Mouse (Mus musculus) right cerebral cortex, postnatal 25 days (tissue): ENCODE data around the gene Myo1d.
A peak's percentile ranks its signal among the peaks of the same experiment; 100 is the strongest.
"Not testable (repeated sequence)": the region's sequence is repeated elsewhere in the genome, so short reads cannot be mapped to it uniquely, and the experiment has no call there.

Experiments
- DNase-seq: peaks from one replicate; pipeline ENCODE4 v3.0.0; 2022

Gene Myo1d

DNA sequence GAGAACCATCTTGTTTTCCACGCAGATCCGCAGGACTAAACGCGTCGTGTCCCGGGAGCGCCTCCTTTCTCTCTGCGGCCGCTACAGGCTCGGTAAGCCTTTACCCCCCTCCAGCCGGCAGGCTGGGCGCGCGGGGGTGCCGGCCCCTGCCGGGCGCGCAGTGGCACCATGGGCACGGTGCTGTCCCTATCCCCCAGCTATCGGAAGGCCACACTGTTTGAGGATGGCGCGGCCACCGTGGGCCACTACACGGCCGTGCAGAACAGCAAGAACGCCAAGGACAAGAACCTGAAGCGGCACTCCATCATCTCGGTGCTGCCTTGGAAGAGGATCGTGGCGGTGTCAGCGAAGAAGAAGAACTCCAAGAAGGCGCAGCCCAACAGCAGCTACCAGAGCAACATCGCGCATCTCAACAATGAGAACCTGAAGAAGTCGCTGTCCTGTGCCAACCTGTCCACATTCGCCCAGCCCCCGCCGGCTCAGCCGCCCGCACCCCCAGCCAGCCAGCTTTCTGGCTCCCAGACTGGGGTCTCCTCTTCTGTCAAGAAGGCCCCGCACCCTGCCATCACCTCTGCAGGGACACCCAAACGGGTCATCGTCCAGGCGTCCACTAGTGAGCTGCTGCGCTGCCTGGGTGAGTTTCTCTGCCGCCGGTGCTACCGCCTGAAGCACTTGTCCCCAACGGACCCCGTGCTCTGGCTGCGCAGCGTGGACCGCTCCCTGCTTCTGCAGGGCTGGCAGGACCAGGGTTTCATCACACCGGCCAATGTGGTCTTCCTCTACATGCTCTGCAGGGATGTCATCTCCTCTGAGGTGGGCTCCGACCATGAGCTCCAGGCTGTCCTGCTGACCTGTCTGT is 302.3 kb downstream of the Myo1d start:
- peak; percentile 56 for DNase-seq

DNA sequence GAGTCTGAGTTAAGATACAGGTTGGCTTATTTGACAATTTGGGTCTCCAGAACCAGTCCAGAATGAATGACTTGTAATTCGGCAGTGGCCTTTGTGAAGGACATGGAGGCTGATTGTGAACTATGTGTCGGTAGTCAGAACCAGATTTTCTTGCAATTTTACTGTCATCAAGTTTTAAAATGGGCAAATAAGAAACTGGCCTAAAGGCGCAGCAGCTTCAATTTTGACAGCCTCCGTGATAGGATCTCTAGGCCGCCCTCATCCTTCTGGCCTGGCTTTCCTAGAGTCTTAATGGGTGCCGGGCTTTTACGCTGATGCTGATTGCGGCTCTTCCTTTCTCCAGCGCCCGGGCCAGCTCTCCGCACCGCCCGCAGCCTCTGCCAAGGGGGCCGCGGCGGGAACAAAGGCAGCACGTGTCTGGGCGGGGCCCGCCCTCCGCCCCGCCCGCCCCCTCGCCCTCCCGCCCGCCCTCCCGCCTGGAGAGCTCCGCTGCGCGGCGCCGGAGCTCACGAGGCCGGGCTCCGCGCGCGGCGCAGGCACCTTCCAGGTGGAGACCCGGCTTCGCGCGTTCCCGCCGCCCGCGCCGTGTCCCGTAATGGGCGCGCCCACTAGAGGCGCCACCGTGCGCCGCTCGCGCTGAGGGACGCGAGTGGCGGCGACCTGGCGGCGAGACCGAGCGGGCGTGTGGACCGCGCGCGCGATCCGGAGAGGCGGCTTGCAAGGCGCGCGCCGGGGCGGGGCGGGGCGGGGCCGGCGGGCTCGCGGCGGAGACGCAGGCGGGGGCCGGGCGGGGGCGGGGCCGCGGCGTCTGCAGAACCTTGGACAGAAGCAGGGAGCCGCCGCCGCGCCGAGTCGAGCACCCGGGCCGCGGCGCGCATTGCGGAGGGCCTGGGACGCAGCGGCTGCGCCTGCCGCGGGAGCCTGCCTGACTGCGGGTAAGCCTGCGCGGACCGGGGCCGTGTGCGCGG is 303.3 kb downstream of the Myo1d start, which contains the start of gene Cdk5r1:
TSS of gene Cdk5r1 (plus strand) at position 802 of the 968 bp plus-strand sequence.
- DNase-seq: peak; percentile 94

DNA sequence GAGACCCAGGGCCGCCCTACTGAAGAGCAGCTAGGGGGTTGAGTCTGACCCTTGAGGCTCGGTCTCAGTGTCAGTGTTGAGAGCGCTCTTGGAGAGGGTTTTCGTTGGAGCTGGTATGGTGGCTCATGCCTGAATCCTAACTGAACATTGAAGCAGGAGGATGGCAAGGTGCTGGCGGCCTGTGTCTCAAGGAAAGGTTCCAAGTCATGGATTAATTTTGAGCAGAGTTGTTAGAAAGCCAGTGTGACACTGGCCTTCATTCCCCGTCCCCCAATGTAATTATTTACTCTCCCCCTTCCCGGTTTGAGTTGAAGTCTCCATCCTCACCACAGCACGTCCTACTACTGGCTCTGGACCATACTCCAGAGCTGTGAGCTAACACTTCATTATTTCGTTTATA is 304.3 kb downstream of the Myo1d start:
- no peak for DNase-seq

DNA sequence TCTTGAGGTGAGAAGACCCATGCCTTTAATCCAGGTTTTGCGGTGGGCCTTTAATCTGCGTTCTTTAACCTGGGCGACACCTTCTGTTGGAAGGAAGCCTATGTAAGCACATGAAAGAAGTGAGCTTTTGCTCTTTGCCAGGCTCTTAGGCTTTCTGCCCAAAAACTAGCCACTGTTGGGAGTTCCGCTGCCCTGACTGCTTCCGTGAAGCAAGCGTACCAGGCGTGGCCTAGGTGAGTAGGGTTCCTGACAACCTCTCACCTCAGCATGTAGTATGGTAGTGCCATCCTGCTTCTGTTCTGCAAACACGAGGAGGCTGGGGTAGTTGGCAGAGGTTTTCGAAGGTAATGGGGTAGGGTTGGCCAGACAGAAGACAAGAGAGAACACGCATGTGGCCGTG is 305.0 kb downstream of the Myo1d start:
- DNase-seq: no peak

- DNase-seq: peak; percentile 47
These were observed 305.6 kb downstream of the Myo1d start for GRCm38 (mm10) chr11:80474175-80474691.

GRCm38 (mm10) chr11:80471836-80472605 is 307.8 kb downstream of the Myo1d start:
- peak; percentile 31 for DNase-seq

- DNase-seq: not testable (repeated sequence)
These were observed 316.2 kb downstream of the Myo1d start for GRCm38 (mm10) chr11:80463605-80464130.

DNA sequence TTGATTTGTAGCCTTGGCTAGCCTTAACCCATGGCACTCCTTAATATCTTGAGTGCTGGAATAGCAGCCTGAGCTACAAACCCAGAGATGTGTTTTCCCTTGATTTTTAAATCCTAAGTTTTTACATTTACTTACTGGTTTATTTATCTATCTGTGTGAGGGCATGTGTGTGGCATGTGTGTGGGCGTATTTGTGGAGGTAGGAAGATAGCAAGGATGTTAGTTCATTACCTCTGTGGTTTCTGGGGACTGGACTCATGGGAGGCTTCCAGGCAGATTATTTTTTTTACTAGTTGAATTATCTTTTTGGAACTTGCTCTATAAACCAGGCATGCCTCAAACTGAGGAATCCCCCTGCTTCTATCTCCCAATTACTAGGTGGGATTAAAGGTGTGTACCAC is 326.6 kb downstream of the Myo1d start:
- DNase-seq: no peak

DNA sequence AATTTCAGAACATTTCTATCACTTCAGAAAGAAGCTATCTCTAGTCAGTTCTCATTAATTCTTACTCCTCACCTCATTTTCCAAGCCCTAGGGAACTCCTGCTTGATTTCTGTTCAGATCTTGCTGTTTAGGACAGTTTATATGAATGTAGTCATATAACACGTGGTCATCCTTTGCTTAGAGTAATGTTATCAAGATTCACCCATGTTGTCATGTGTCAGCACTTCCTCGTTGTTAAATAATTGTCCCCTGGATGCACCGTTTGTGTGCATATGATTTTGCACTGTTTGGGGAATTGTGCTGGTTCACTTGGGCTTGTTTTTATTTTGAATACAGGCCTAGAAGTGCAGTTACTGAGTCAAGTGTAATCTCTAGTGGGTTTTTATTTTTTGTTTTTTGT is 327.6 kb downstream of the Myo1d start:
- DNase-seq: no peak

DNA sequence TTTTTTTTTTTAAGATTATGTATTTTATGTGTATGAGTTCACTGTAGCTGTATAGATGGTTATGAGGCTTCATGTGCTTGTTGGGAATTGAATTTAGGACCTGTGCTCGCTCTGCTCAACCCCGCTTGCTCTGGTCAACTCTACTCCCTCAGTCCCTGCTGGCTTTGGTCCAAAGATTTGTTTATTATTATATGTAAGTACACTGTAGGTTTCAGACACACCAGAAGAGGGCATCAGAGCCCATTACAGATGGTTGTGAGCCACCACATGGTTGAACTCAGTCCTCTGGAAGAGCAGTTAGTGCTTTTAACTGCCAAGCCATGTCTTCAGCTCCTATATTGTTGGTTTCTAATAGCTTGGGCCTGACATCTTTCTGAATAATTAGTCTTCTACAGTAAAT is 330.0 kb downstream of the Myo1d start:
- no peak for DNase-seq

DNA sequence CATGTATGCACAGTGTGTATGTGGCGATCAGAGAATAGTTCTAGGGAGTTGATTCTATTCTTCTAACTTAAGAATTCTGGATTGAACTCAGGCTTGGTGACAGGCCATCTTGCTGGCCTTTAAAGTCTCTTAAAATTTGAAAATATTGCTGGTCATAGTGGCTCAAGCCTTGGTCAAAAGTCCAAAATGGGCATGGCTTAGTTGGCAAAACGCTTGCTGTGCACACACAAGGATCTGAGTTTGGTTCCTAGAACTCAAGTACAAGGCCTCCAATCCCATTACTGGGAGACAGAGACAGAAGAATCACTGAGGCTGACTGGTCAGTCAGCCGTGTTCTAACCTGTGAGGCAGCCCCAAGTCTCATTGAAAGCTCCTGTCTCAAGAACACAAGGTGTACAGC is 332.9 kb downstream of the Myo1d start:
- no peak for DNase-seq
